Mouse (Mus musculus) erythroblast, embryonic 14.5 days (primary cell): ENCODE results near the gene Gabarapl2.

Source experiments
- GATA1 ChIP-seq: IDR thresholded peaks from 2 replicates; pipeline ENCODE4 v1.6.1; 2012; ENCODE audit warnings: low read length, inconsistent platforms, mixed read lengths
- TAL1 ChIP-seq: IDR thresholded peaks from 3 replicates; pipeline ENCODE4 v1.6.1; 2012; ENCODE audit warnings: low read length, inconsistent platforms, mixed read lengths

GRCm38 (mm10) chr8:111891983-111892382 is 48.5 kb upstream of the Gabarapl2 start:
- no peak for TF ChIP-seq TAL1
- TF ChIP-seq GATA1 = no peak
